Mouse (Mus musculus) forelimb bud, embryonic 11.5 days (tissue): ENCODE measurements around the gene Gm20379.

Experiments
- DNase-seq: peaks from one replicate; pipeline ENCODE4 v3.0.0-alpha.2; 2012; ENCODE audit warnings: low read depth, low spot score

The Gm20379 gene

DNA sequence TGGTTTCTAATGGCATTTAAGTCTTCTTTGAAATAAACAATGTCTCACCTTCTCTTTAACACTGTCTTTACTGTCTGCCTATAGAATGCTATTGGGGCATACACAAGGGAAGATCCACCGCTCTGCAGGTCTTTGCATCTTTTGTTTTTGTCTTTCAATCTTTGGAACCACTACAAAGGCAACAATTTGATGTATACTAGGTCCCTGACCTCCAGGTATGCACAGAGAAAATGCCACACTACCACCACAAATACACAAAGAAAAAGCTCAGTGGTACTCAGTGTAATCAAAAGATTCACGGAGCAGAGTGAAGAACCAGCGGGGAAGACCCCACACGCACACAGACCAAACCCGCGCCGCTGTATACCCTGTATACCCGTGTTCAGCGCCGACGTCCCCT lies at the start of gene Gm20379:
Gene Gm20379, plus strand, starts transcription at position 301 of the 400 bp plus-strand sequence.
- DNase-seq: no peak

DNA sequence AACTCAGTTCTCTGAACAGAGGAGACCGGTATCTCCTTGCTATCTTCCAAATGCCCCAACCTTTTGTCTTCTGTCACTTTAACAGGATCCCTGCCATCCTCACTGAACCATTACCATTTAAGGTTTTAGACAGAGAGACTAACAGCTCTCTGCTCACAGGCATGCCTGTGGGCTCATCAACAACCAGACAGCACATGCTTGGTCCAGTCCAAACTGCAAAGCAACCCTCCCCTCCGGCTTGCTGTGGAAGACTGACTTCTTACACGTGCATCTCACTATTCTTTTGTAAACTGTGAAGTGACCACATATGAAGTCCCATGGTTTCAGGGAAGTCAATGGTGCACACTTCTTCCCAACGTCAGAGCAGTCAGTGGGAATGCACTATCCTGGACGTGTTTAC lies 44.5 kb upstream of the Gm20379 start:
- no peak for DNase-seq

DNA sequence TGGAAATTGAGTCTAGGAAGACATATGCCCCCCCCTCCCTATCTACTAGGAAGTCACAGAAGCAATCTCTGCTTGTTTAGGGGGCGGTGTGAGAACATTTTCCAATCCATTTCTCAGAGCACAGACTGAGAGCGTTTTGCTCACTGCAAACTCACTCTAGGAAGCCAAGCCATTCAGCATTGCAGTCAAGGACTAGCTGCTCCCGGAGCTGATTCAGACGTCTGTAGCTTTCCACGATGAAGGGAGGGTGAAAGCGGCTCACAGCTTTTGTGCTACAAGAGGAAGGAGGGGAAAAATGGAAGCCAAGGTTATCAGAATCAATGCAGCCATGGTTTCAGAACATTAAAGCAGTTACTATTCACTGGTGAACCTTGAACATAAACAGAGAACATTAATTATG lies 42.2 kb upstream of the Gm20379 start:
- DNase-seq: no peak

- no peak for DNase-seq
Observed at GRCm38 (mm10) chr13:92267076-92267475, 38.7 kb upstream of the Gm20379 start.

GRCm38 (mm10) chr13:92274274-92275198 lies 31.2 kb upstream of the Gm20379 start:
- no peak for DNase-seq

- DNase-seq: no peak
Observed at GRCm38 (mm10) chr13:92275292-92275691, 30.5 kb upstream of the Gm20379 start.

DNA sequence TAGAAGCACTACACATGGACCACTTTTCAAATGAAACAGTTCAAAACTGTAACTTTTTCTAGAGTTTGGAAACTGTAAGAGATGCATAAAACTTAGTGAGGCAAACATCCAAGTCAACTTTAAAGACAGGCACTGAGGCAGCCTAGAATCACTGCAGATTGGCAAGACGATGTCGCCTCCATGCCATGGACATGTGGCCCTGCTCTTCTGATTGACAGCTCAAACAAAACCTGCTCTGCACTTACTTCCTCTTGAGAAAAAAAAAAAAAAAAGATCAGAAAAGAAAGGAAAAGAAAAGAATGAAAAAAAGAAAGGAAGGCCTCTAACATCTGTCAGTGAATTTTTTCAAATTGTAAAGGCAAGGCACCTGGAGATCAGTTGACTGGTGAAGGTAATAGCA lies 28.8 kb upstream of the Gm20379 start:
- DNase-seq: no peak

DNA sequence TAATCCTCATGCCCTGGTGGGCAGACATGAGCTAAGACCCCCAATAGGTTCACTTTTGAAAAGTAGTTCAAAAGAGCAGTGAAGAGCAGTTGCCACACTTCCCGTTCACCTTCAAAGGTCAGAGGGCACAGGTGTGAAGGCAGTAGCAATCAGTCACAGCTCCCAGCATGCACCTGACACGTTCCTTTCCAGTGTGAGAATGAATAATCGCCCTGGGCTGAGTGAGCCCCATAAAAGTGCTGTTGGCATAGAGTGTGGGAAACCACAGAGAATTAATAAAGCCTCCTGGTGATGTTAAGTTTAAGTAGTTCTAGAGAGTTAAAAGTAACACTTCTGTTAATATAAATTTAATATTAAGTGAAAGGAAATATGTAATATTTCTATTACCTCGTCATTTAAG lies 14.2 kb upstream of the Gm20379 start:
- peak; percentile 56 for DNase-seq

DNA sequence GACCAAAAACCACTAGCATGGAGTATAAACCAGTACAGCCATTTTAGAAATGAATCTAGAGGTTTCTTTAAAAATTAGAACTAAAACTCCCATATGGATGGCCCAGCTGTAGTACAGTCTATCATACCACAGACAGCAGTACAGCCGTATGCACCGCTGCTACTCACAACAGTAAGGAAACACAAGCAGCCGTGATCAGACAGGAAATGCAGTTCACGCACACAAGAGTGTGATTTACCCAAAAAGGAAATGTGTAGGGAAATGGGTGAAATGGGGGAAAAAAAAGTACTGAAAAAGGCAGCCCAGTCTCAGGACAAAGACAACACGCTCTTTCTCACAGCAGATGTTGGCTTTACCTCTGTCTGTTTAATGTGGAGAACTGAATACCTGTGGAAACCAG lies 11.9 kb upstream of the Gm20379 start:
- no peak for DNase-seq

DNA sequence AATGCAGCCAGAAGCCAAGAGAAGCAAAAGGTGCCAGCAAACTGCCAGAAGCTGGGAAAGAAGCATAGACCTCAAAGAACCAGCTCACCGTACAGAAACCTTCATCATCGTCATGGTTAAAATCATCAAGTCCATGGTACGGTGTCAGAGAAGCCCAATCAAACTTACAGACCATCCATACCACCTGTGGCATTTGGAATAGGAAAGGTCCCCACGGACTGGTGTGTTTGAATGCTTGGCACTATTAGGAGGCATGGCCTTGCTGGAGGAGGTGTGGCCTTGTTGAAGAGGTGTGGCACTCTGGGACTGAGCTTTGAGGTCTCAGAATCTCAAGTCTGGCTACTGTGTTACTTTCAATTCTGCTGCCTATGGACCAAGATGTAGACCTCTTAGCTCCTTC lies 9.3 kb upstream of the Gm20379 start:
- DNase-seq: no peak

DNA sequence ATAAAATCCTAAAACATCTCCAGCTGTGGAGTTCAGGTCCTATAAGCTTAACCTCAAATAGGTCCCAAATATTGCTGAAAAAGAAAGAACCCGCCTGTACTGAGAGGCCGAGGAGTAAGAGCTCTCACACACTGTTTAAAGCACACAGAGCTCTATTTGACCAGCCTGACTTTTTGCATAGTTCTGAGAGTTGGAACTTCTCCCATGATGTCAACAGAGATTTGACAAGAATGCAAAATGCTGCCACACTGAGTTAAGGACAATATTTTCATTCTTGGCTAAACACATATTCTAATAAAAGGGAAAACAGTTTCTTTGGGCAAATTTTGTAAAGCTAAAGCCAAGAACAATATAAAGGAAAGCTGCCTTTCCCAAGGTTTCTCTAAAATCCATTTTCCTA lies 8.8 kb upstream of the Gm20379 start:
- no peak for DNase-seq

DNA sequence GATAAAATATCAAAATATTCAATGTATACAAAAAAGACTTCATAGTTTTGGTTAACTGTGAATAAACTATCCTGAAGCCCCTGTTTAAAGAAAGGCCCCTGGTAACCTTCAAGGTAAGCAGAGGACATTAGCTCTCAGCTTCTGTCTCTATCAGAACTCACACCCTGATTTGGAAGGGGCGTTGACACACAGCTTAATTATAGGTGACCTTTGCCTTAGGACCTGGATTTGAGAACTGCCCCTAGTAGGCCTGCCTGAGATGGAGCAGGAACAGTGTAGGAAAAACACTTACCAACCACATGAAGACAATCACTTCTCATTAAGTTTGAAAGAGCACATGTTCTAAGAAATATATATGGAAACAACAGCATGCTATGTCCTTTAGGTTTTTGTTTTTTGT lies 6.3 kb upstream of the Gm20379 start:
- DNase-seq: no peak

DNA sequence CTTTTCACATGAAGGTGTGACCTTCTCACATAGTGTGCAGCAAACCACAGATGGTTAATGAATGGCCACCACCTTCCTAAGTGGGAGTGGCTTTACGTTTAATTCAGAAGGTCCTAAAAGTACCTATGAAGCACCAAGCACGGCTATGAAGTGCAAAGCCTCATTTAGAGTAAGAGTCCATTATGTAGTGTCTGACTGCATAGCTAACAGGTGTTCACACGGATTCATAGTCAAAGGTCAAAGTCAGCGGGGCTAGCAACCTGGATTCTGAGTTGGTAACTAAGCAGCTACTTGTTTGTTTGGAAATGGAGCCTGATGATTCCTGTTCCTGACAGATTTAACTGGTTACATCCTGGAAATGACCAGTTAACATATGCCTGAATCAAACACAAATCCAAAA lies 4.0 kb upstream of the Gm20379 start:
- peak; percentile 40 for DNase-seq

- no peak for DNase-seq
Observed at GRCm38 (mm10) chr13:92302466-92302865, 3.3 kb upstream of the Gm20379 start.

DNA sequence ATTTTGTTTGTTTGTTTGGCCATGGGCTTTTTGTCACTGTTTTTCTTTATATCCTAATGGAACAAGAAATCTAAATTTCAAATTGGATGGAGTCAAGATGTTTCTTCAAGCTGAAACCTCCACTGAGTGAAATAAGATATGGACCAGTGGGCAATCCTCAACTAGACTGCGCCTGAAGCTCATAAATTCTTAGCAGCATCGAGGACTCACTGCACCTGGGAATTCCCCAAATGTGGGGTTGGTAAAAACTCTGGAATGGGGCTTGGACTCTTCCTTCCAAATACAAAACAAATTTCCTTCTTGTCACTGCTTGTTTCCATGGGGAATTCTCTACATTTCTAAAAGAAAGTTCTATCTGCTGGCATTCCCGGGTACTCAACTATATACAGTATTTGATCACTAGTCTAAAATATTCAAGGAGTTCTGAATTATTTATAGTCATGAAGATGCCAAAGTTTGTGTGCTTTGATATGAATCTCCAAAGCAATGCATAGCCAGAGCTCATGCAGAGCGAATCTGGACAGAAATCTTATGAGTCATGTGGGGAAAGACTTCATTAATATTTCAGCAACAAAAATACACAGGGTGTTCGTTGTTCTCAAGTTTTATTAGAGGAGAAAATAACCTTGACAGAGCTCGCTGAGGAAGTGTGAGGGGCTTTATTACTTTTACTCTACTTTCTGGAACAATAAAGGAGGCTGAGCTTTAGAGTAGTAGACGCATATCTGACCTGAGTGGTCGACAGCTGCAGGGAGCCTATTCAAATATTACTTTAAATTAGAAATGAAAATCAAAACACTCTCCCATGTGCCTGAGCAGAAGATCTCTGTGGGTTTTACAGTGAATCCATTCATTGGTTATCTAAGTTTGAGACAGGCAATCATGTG lies 2.5 kb upstream of the Gm20379 start:
- no peak for DNase-seq

- DNase-seq: no peak
Observed at GRCm38 (mm10) chr13:92304291-92304690, 1.5 kb upstream of the Gm20379 start.

DNA sequence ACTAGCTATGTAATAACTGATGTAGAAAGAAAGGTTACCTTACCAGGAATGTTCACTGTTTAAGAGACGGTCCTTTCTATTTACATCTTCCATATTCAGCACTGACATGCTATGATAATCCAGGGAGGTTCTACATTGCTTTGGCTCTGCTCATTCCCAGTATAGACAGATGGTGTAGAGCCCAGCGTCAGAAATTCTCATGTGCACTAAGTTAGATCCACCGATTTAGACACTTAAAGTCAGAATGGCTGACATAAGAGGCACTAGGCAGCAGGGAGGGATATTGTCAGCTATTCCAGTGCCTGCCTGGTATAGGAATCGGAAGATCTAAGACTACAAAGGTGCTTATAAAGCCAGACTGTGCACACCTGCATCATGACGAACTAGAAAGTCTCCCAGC lies 8.8 kb downstream of the Gm20379 start:
- DNase-seq: no peak

DNA sequence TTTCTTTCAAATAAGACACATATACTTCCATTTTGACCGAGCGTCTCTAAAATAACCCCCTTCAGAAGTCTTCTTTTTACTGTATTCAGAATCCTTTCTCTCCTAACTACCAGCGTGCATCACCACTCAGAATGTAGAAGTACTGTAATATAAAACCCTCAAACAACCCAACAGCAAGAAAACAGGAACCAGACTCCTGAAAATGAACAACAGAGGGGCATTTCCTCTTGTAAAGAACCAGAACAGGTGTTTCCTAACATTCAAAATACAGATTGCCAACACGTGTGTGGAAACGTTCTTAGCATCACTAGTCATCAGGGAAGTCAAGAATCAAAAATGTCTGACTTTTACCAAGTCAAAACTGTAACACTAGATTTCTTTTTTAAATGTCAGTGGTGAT lies 15.0 kb downstream of the Gm20379 start:
- DNase-seq: peak; percentile 24

DNA sequence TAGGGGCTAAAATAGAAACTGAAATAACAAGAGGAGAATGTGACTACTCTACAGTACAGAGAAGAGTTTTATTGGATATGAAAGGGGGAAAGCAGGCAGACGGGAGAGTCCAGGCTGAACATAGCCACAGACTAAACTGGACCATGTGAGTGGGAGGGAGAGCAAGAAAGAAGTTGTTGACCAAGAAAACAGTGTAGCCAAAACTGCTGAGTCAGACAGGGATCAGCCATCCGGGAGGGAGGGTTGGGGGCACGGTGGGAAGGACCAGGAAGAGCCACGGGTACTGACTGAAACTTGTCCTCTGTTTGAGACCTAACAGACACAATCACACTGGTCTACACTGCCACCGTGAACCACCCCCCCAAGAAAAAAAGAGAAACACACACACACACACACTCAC lies 20.2 kb downstream of the Gm20379 start:
- DNase-seq: no peak

DNA sequence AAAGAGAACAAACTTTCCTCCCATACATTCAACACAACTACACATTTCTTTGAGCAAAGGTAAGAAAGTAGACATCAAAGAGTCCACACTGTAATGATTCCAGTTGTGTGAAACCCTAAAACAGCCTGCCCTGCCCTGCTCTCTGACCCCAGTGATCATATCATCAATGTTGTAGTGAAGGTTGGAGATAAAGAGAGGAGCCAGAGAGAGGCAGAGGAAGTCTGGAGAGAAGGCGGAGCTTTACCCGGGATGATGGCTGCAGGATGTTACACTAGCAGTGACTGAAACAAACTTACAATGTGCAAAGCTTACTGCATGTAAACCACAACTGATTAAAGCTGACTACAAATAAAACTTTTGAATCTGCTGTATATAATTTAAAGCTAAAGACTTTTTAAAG lies 22.2 kb downstream of the Gm20379 start:
- DNase-seq: no peak

DNA sequence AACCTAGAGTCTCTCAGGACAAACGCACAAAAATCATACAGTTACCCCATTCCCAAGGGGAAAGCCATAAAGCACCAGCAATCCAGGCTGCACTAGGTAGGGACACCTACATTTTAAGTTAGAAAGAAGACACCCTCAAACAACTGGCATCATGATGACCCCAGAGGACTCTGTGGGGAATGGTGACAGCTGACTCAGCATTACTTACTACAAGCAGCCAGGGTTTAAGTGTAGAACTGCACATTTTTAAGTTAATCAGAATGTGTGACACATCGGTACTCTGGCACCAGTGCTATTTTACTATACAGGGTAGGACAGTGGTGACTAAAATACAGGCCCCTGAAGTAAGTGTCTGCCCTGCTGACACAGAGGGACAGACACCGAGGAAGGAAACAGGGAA lies 24.8 kb downstream of the Gm20379 start:
- no peak for DNase-seq

DNA sequence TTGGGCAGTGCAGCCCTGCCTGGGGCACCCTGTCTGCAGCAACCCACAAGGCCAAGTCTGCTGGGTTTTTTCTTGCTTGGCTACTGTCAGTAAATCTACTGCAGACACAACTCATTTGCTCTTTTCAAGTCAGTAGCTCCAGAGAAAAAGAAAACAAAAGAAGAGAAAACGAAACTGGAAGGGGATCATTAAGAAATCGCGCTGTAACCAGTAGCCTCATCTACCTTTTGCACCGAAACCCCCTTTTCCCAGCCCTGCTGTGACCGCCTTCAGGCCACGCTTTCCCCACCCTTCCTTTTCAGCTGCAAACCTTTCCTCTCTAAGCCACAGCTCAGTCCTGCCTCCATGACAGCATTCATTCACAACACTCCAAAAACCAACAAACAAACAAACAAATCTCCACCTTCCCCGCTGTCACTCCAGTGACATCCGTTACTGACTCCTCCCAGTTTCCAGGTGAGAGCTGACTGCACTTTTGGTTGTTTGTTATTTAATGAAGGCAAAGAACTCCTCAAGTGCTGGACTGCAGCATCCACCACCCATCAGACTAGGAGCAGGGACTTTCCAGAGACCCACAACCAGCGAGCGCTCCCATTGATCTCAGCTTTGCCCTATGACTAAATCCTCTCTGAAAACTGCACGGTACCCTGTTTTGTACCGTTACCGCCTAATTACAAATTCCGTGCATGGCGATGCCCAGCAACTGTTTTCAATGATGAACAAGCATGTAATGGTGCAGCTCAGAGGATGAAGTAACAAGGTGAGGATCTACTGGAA lies 26.5 kb downstream of the Gm20379 start:
- no peak for DNase-seq
